20 mouse cellular contexts compared by ENCODE assay signal in genomic region chrX:18451559-18451958, GRCm38 (mm10). TPM values are rescaled to one million over a fixed set of nuclear protein-coding genes. Genes with fewer than 3 reads are reported as not detected.
DNase-seq lines count a peak whose midpoint lies in the region; ATAC-seq lines count a peak whose summit lies in the region.
"Had no signal": no experiment of that assay in that cellular context is flagged by ENCODE, and none has a peak within 500 bp of the region (broad histone marks: within the 10 kb centered on the region; RNA-seq: fewer than 3 reads in every experiment).

No protein-coding gene starts in this region.

- H3K36me3 ChIP-seq in forebrain, embryonic 14.5 days (ENCODE audit: control insufficient read depth, insufficient read depth, low read length), result no peaks in the 10 kb centered on the region
- H3K36me3 ChIP-seq in forebrain, embryonic 11.5 days (ENCODE audit: control insufficient read depth, insufficient read depth, low read length), result no peaks in the 10 kb centered on the region
- H3K36me3 ChIP-seq: embryonic facial prominence, embryonic 13.5 days; hindbrain, embryonic 15.5 days; neural tube, embryonic 12.5 days; stomach, embryonic 15.5 days had no signal

- no peak overlapping the region for H3K4me3 ChIP-seq in forebrain, embryonic 14.5 days (ENCODE audit: low read depth, low read length)
- H3K4me3 ChIP-seq in forebrain, embryonic 11.5 days (ENCODE audit: low read depth, low read length), result no peak overlapping the region
- H3K4me3 ChIP-seq: embryonic facial prominence, embryonic 13.5 days; hindbrain, embryonic 15.5 days; neural tube, embryonic 12.5 days; stomach, embryonic 15.5 days had no signal

- 44% methylated on average over 1 of the region's 1 CpGs for WGBS in forebrain, embryonic 14.5 days
- 53% methylated on average over 1 of the region's 1 CpGs for WGBS in forebrain, embryonic 11.5 days

- H3K4me1 ChIP-seq in forebrain, embryonic 14.5 days (ENCODE audit: control insufficient read depth, insufficient read depth, low read length), result no peaks in the 10 kb centered on the region
- H3K4me1 ChIP-seq in forebrain, embryonic 11.5 days (replicated peaks; ENCODE audit: control insufficient read depth, insufficient read depth, low read length), result no peaks in the 10 kb centered on the region
- H3K4me1 ChIP-seq: embryonic facial prominence, embryonic 13.5 days; hindbrain, embryonic 15.5 days; neural tube, embryonic 12.5 days; stomach, embryonic 15.5 days had no signal

- ATAC-seq in forebrain, embryonic 14.5 days, result peak; percentile 50; the same call in 1 of the 2 replicates
- ATAC-seq in forebrain, embryonic 11.5 days (replicated peaks; ENCODE audit: low FRiP score), result no peak
- ATAC-seq: activated CD4-positive, CD25-positive, alpha-beta regulatory T cell, adult 4 months had no signal

- no peak overlapping the region for H3K27ac ChIP-seq in forebrain, embryonic 14.5 days (ENCODE audit: low read depth, low read length)
- no peak overlapping the region for H3K27ac ChIP-seq in forebrain, embryonic 11.5 days (ENCODE audit: low read depth, low read length)
- H3K27ac ChIP-seq: embryonic facial prominence, embryonic 13.5 days; hindbrain, embryonic 15.5 days; neural tube, embryonic 12.5 days; stomach, embryonic 15.5 days had no signal

- H3K9ac ChIP-seq in forebrain, embryonic 14.5 days (ENCODE audit: low read length), result no peak overlapping the region
- no peak overlapping the region for H3K9ac ChIP-seq in forebrain, embryonic 11.5 days (ENCODE audit: low read length)
- H3K9ac ChIP-seq: embryonic facial prominence, embryonic 13.5 days; hindbrain, embryonic 15.5 days; lung, embryonic 14.5 days; neural tube, embryonic 12.5 days; stomach, embryonic 15.5 days had no signal

- no peak overlapping the region for H3K4me2 ChIP-seq in forebrain, embryonic 14.5 days (ENCODE audit: low read length)
- H3K4me2 ChIP-seq in forebrain, embryonic 11.5 days (ENCODE audit: low read depth, low read length, severe bottlenecking), result no peak overlapping the region
- H3K4me2 ChIP-seq: embryonic facial prominence, embryonic 13.5 days; hindbrain, embryonic 15.5 days; lung, embryonic 14.5 days; neural tube, embryonic 12.5 days; stomach, embryonic 15.5 days had no signal

- DNase-seq in forebrain, embryonic 14.5 days (ENCODE audit: low spot score), result peak; percentile 31
- no peak for DNase-seq in forebrain, embryonic 11.5 days (ENCODE audit: low spot score)
- DNase-seq in brain, adult 2 months (ENCODE audit: low read depth, low spot score), result peak; percentile 73
- peak; percentile 32 for DNase-seq in cerebellum, adult 8-10 months
- peak; percentile 7 to 18 for DNase-seq in layer of hippocampus, adult 18-20 months (ENCODE audit: low spot score in 2 of 2)
- DNase-seq in kidney, adult 9 months, result no peak
- DNase-seq in spleen, adult 18-20 months, result no peak
- DNase-seq in lung, postnatal 25 days (ENCODE audit: low spot score), result no peak
- DNase-seq: gastrocnemius, postnatal 10 days; heart, postnatal 10 days; kidney, adult 18-20 months; kidney, postnatal 4 days; lung, embryonic 14.5 days; thymus, postnatal 25 days had no signal

- H3K9me3 ChIP-seq in forebrain, embryonic 14.5 days (replicated peaks; ENCODE audit: control insufficient read depth, low read length), result no peaks in the 10 kb centered on the region
- H3K9me3 ChIP-seq in forebrain, embryonic 11.5 days (ENCODE audit: control insufficient read depth, low read length), result no peaks in the 10 kb centered on the region
- H3K9me3 ChIP-seq: embryonic facial prominence, embryonic 13.5 days; hindbrain, embryonic 15.5 days; neural tube, embryonic 12.5 days; stomach, embryonic 15.5 days had no signal

- H3K27me3 ChIP-seq in forebrain, embryonic 14.5 days (replicated peaks; ENCODE audit: control insufficient read depth, insufficient read depth, low read length), result no peaks in the 10 kb centered on the region
- H3K27me3 ChIP-seq in forebrain, embryonic 11.5 days (ENCODE audit: control insufficient read depth, insufficient read depth, low read length), result no peaks in the 10 kb centered on the region
- H3K27me3 ChIP-seq: embryonic facial prominence, embryonic 13.5 days; hindbrain, embryonic 15.5 days; neural tube, embryonic 12.5 days; stomach, embryonic 15.5 days had no signal

RNA-seq across cellular contexts. Expression of gene 4930578C19Rik, which starts 9.6 kb away (rescaled TPM):
- 0.42 and 0.55 TPM in 2 replicates for polyA plus RNA-seq in forebrain, embryonic 14.5 days (2014; fragmentation: Nextera tagmentation; extraction: Ambion mirVana)
- polyA plus RNA-seq in forebrain, embryonic 11.5 days (2014; fragmentation: Nextera tagmentation; extraction: Ambion mirVana), result 0.35 and 0.60 TPM in 2 replicates
- 1 to 10 TPM; 1.1 to 1.3 TPM for total RNA-seq in layer of hippocampus, adult 18-20 months (2021)
- polyA plus RNA-seq: activated CD4-positive, CD25-positive, alpha-beta regulatory T cell, adult 4 months; liver, adult 2 months had no signal

Comparison
In these comparisons a context has a peak if more than half of its experiments do, and no peak if none do; other contexts are left out.
1. DNase-seq: peak in forebrain, embryonic 14.5 days (single experiment), brain, adult 2 months (single experiment), cerebellum, adult 8-10 months (single experiment) and layer of hippocampus, adult 18-20 months (2 of 2); none in forebrain, embryonic 11.5 days (single experiment), kidney, adult 9 months (single experiment), spleen, adult 18-20 months (0 of 2) and lung, postnatal 25 days (single experiment).